ENCODE assay signal across 8 mouse cellular contexts in genomic region chr2:59160605-59160963, GRCm38 (mm10). TPM values are rescaled to one million over a fixed set of nuclear protein-coding genes. Genes with fewer than 3 reads are reported as not detected.
A peak's percentile ranks its signal among the peaks of the same experiment; 100 is the strongest.
DNase-seq lines count a peak whose midpoint lies in the region; ATAC-seq lines count a peak whose summit lies in the region.

Ccdc148 (minus strand) TSS chr2:59160683.
Pkp4 (plus strand) TSS chr2:59160850.

- DNase-seq in adrenal gland, adult 18-20 months (ENCODE audit: low spot score in 2 of 2), result peak; percentile 80 to 85
- peak; percentile 97 for DNase-seq in embryo, embryonic 10 days (ENCODE audit: low spot score)
- peak; percentile 94 for DNase-seq in gastrocnemius, postnatal 25 days
- peak; percentile 91 to 93 for DNase-seq in left cerebral cortex, adult 9 months (ENCODE audit: low spot score in 2 of 2)
- peak; percentile 91 to 92 for DNase-seq in right cerebral cortex, adult 2 months (ENCODE audit: low spot score in 2 of 2)
- peak; percentile 62 for DNase-seq in urinary bladder, postnatal 10 days (ENCODE audit: low spot score)

- no peaks in the 10 kb centered on the region for H3K27me3 ChIP-seq in megakaryocyte, embryonic 14.5 days (replicated peaks)

- H3K4me3 ChIP-seq in megakaryocyte, embryonic 14.5 days (replicated peaks), result peak within 1 kb of the TSS; percentile 98

- no peaks in the 10 kb centered on the region for H3K9me3 ChIP-seq in megakaryocyte, embryonic 14.5 days

- H3K4me1 ChIP-seq in megakaryocyte, embryonic 14.5 days, result peaks cover 38% of the 10 kb centered on the region

- ATAC-seq in inflammation-experienced regulatory T-cells, adult 6 months, result peak; percentile 90

- peaks cover 7% of the 10 kb centered on the region for H3K36me3 ChIP-seq in megakaryocyte, embryonic 14.5 days (replicated peaks; ENCODE audit: low read length)

RNA-seq across cellular contexts. Expression of gene Ccdc148, which starts in this region (rescaled TPM):
- 1 to 10 TPM; 1.4 to 1.5 TPM for total RNA-seq in adrenal gland, adult 18-20 months (2021)
- not detected for total RNA-seq in gastrocnemius, postnatal 25 days (2021)
- 1 to 10 TPM in 2 of 3 experiments, under 1 TPM in 1; 0.66 to 1.6 (median 1.1) TPM for polyA plus RNA-seq in inflammation-experienced regulatory T-cells, adult 6 months (2017; shearing (Covaris generic))
- not detected in 2 replicates for polyA plus RNA-seq in megakaryocyte, embryonic 14.5 days (2012; ENCODE audit: insufficient read depth, low replicate concordance)

RNA-seq across cellular contexts. Expression of gene Pkp4, which starts in this region (rescaled TPM):
- 10 to 100 TPM; 49.1 to 51.9 TPM for total RNA-seq in adrenal gland, adult 18-20 months (2021)
- total RNA-seq in gastrocnemius, postnatal 25 days (2021), result 10 to 100 TPM; 27.3 to 27.9 TPM
- 10 to 100 TPM; 10.2 to 16.4 (median 13.6) TPM for polyA plus RNA-seq in inflammation-experienced regulatory T-cells, adult 6 months (2017; shearing (Covaris generic))
- 20.4 and 25.2 TPM in 2 replicates for polyA plus RNA-seq in megakaryocyte, embryonic 14.5 days (2012; ENCODE audit: insufficient read depth, low replicate concordance)

Comparison
In these comparisons a context has a peak if more than half of its experiments do, and no peak if none do; other contexts are left out.
1. Peak in every context shown above with its lines: DNase-seq, ATAC-seq and H3K4me3 ChIP-seq.